ENCODE assay signal across 1 mouse cellular context in the genomic region with DNA sequence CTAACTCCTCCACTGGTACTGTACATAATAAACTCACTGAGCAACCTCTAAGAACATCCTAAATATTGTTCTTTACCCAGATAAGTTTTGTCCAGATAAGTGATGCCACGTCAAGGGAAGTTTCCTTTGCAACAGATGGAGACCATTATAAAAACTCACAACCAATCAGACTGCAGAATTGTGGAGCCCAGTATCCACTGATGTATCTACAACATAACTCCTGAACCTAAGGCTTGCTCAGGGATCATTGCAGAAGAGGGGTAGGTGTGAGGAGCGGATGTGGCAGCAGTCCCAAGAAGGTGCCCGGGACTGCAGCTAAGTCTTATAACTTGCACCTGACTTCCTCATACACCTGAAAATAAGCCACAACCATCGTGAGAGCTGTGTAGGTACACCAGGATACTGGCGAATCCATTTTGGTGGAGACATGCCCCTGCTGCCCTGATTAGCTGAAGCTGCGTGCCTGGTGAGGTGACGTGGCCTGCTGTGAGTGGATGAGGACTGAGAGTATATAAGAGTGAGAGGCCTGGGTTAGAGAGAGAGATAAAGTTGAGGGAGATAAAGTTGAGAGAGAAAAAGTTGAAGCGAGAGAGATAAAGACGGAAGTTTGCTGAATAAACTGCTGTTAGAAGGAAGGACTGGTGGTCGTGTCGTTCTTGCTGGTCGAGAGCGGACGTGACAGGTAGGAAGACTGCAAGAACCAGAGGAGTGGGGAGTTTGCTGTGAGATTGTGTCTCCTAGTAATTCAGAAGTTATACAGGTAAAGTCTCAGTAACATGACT.
TF ChIP-seq lines count a peak whose summit lies in the region.

No protein-coding gene starts in this region.

TF ChIP-seq in MEL, 35 proteins besides CTCF, POLR2A, EP300 and RAD21:
- TF ChIP-seq TBP (IDR thresholded peaks at IDR 0.05; ENCODE audit: low read depth, low read length) = peak; percentile 63; the same call in 1 of the 2 replicates
- TF ChIP-seq NELFE (IDR thresholded peaks at IDR 0.05; ENCODE audit: low read depth, low read length) = peak; percentile 21; the same call in 1 of the 2 replicates
- TF ChIP-seq ETS1 (IDR thresholded peaks at IDR 0.05; ENCODE audit: low read depth, low read length) = peak; percentile 25; the same call in 1 of the 2 replicates
- 0 out of 2 replicates have a peak, but pooled peaks have one; percentile 34 for TF ChIP-seq HCFC1 (IDR thresholded peaks at IDR 0.05; ENCODE audit: low read depth, low read length)
- 0 out of 2 replicates have a peak, but pooled peaks have one; percentile 33 for TF ChIP-seq ZMIZ1 (IDR thresholded peaks at IDR 0.05; ENCODE audit: low read depth, low read length)
- TF ChIP-seq GATA1 (IDR thresholded peaks at IDR 0.05; ENCODE audit: low read depth, low read length) = peak; percentile 76
- TF ChIP-seq SIN3A (IDR thresholded peaks at IDR 0.05; ENCODE audit: low read length) = peak; percentile 40; the same call in 1 of the 2 replicates
- TF ChIP-seq ELF1 (IDR thresholded peaks at IDR 0.05; ENCODE audit: low read depth, low read length) = peak; percentile 33; the same call in 1 of the 2 replicates
- TF ChIP-seq RCOR1 (IDR thresholded peaks at IDR 0.05; ENCODE audit: low read depth, low read length) = peak; percentile 28; the same call in 1 of the 2 replicates
TF ChIP-seq in MEL: peak in this region for 9; not testable (repeated sequence) for 26.
